ENCODE assay signal across 1 mouse cellular context in the genomic region with DNA sequence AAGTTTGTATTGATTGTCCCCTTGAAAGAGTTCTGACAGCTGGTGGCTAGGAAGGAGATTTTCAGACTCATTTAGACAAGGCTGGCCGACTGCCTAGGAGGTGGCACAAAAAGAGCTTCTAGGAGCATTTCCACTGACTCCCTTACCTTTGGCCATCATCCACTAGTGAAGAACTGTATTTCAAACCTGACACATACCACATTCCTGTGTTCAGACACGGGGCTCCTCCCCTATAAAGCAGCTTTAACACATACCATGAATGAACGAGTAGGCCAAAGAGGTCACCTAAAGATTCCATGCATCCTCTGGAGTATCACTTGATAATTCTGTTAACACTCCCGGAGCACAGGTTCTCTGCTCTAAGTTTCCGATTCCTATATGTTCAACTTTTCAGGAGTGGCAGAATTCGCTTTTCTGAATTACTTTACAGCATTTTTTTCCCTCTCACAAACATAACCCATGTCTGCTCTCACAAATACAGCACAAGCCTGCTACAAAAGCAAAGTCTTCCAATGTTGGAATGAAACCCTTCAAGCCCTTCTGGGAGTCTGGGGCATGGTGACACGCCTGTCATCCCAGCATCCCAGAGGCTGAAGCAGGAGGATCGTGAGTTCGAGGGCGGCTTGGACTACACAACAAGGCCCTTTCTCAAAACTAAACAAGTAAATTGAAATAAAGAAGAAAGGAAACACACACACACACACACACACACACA.
TF ChIP-seq lines count a peak whose summit lies in the region.

No protein-coding gene starts in this region.

TF ChIP-seq in MEL, 35 proteins besides CTCF, POLR2A, EP300 and RAD21:
- no peak for TF ChIP-seq CHD2 (IDR thresholded peaks at IDR 0.05; ENCODE audit: low read length)
- TF ChIP-seq POLR2AphosphoS2 (IDR thresholded peaks at IDR 0.05; ENCODE audit: low read length), result no peak
- no peak for TF ChIP-seq KAT2A (conservative IDR thresholded peaks at IDR 0.05; ENCODE audit: low read depth, low read length)
- TF ChIP-seq NRF1 (IDR thresholded peaks at IDR 0.05; ENCODE audit: insufficient read depth, low read depth, low read length, poor library complexity, severe bottlenecking), result no peak
- no peak for TF ChIP-seq ELF1 (IDR thresholded peaks at IDR 0.05; ENCODE audit: low read depth, low read length)
- TF ChIP-seq SIN3A (IDR thresholded peaks at IDR 0.05; ENCODE audit: low read length), result no peak
- TF ChIP-seq MAFK (IDR thresholded peaks at IDR 0.05; ENCODE audit: borderline replicate concordance, low read depth, low read length), result no peak
- TF ChIP-seq CHD1 (IDR thresholded peaks at IDR 0.05; ENCODE audit: low read depth, low read length), result no peak
- TF ChIP-seq UBTF (IDR thresholded peaks at IDR 0.05; ENCODE audit: borderline replicate concordance, insufficient read depth, low read depth, low read length), result no peak
- no peak for TF ChIP-seq TCF12 (IDR thresholded peaks at IDR 0.05; ENCODE audit: low read depth, low read length)
- TF ChIP-seq MAZ (IDR thresholded peaks at IDR 0.05; ENCODE audit: low read depth, low read length), result no peak
- no peak for TF ChIP-seq ZC3H11A (IDR thresholded peaks at IDR 0.05; ENCODE audit: low read depth, low read length)
- no peak for TF ChIP-seq MEF2A (IDR thresholded peaks at IDR 0.05; ENCODE audit: extremely low read depth, insufficient replicate concordance, low read depth, low read length, poor library complexity, severe bottlenecking)
